Mouse (Mus musculus): ENCODE measurements around the gene P4ha3. TPM values are rescaled to one million over a fixed set of nuclear protein-coding genes. Genes with fewer than 3 reads are reported as not detected.

Gene P4ha3
- polyA plus RNA-seq, 1 experiment: 0.41 TPM

DNA sequence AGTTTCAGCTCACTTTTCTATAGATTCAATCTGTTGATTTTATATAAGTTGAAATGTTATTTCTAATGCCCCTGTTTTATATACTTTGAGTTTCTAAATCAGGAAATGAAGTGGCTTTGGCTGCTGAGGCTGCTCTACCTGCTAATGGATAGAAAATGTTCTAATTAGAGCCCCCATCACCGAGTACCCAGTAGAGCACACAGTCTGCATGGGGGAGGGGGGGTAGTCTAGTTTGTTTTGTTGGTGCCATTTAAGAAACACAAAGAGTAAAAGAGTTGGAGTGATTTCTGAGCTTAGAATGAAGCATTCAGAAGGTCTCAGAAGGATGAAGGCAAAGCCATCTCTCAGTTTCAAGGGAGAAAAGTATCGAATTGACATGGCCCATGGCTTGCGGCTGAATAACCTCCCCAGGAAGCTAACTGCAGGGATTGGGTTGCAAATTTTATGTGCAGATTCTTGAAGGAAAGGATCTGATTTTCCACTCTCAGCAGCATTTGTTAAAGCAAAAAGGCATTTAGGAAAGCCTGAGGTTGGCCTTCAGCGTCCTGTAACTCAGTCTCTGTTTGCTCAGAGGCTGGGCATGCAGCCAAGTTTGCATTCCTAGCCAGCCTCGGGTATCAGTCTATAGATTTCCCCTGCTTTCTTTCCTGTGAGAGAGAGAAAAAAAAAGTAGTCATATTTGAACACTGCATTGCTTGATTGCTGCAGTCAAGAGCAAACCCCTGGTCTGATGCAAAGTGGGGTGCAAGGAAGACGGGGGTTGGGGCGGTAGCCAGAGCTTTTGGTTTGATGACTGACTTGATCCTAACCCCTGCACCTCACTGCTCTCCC lies 2.6 kb downstream of the P4ha3 start:
- H3K4me3 ChIP-seq (ENCODE audit: low read depth, low read length): no peak overlapping the region
- H3K4me1 ChIP-seq (ENCODE audit: control insufficient read depth, insufficient read depth, insufficient read length, low read length): no peaks in the 10 kb centered on the region; the same call in none of the 2 replicates

GRCm38 (mm10) chr7:100288622-100289021 lies 3.3 kb downstream of the P4ha3 start:
- WGBS: 32% methylated on average over 11 of the region's 11 CpGs
- no peak overlapping the region for H3K4me3 ChIP-seq (ENCODE audit: low read depth, low read length)
- H3K4me1 ChIP-seq (ENCODE audit: control insufficient read depth, insufficient read depth, insufficient read length, low read length): no peaks in the 10 kb centered on the region; the same call in none of the 2 replicates
- no peaks in the 10 kb centered on the region for H3K36me3 ChIP-seq (ENCODE audit: control insufficient read depth, insufficient read depth, low read length)
- peaks cover 17% of the 10 kb centered on the region for H3K27me3 ChIP-seq (ENCODE audit: control insufficient read depth, insufficient read depth, low read length)
- TF ChIP-seq CTCF (IDR thresholded peaks at IDR 0.05; ENCODE audit: extremely low read depth, insufficient read length, insufficient replicate concordance, low read depth, low read length): no peak
- no peak overlapping the region for H3K27ac ChIP-seq (ENCODE audit: insufficient read depth, low read depth, low read length)

More for the DNA sequence above, 2.6 kb downstream of the P4ha3 start:
- TF ChIP-seq CTCF (IDR thresholded peaks at IDR 0.05; ENCODE audit: extremely low read depth, insufficient read length, insufficient replicate concordance, low read depth, low read length): no peak
- no peak for TF ChIP-seq POLR2A (IDR thresholded peaks at IDR 0.05; ENCODE audit: low read depth, low read length)
- Histone ChIP-seq H3K27ac (ENCODE audit: insufficient read depth, low read depth, low read length) (no peak overlapping the region), H3K36me3 (ENCODE audit: control insufficient read depth, insufficient read depth, low read length) (no peaks in the 10 kb centered on the region), H3K27me3 (ENCODE audit: control insufficient read depth, insufficient read depth, low read length) (peaks cover 17% of the 10 kb centered on the region)
- WGBS: 20% methylated on average over 7 of the region's 7 CpGs

DNA sequence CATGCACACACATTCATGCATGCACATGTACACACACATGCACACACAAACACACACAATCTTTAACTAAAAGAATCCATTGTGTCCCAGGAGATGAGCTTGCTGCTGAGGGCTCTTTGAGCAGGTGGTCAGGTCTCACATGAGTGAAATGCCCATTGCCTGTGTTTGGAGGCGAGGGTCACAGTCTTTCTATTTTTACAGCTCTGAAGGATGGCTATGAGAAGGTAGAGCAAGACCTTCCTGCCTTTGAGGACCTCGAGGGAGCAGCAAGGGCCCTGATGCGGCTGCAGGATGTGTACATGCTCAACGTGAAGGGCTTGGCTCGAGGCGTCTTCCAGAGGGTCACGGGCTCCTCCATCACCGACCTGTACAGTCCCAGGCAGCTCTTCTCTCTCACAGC lies 8.2 kb downstream of the P4ha3 start:
- Histone ChIP-seq H3K27ac (ENCODE audit: insufficient read depth, low read depth, low read length) (no peak overlapping the region), H3K36me3 (ENCODE audit: control insufficient read depth, insufficient read depth, low read length) (no peaks in the 10 kb centered on the region), H3K27me3 (ENCODE audit: control insufficient read depth, insufficient read depth, low read length) (no peaks in the 10 kb centered on the region), H3K4me3 (ENCODE audit: low read depth, low read length) (no peak overlapping the region), H3K4me1 (ENCODE audit: control insufficient read depth, insufficient read depth, insufficient read length, low read length) (no peaks in the 10 kb centered on the region)
- TF ChIP-seq POLR2A (IDR thresholded peaks at IDR 0.05; ENCODE audit: low read depth, low read length): no peak
- TF ChIP-seq CTCF (IDR thresholded peaks at IDR 0.05; ENCODE audit: extremely low read depth, insufficient read length, insufficient replicate concordance, low read depth, low read length): no peak
- WGBS: 82% methylated on average over 8 of the region's 8 CpGs

- 93% methylated on average over 2 of the region's 2 CpGs for WGBS
- H3K4me1 ChIP-seq (ENCODE audit: control insufficient read depth, insufficient read depth, insufficient read length, low read length): no peaks in the 10 kb centered on the region
- no peak overlapping the region for H3K4me3 ChIP-seq (ENCODE audit: low read depth, low read length)
- TF ChIP-seq CTCF (IDR thresholded peaks at IDR 0.05; ENCODE audit: extremely low read depth, insufficient read length, insufficient replicate concordance, low read depth, low read length) (no peak), POLR2A (IDR thresholded peaks at IDR 0.05; ENCODE audit: low read depth, low read length) (no peak)
- H3K27me3 ChIP-seq (ENCODE audit: control insufficient read depth, insufficient read depth, low read length): no peaks in the 10 kb centered on the region
- no peaks in the 10 kb centered on the region for H3K36me3 ChIP-seq (ENCODE audit: control insufficient read depth, insufficient read depth, low read length)
- H3K27ac ChIP-seq (ENCODE audit: insufficient read depth, low read depth, low read length): no peak overlapping the region
Measured at GRCm38 (mm10) chr7:100295745-100296144, 10.4 kb downstream of the P4ha3 start.

DNA sequence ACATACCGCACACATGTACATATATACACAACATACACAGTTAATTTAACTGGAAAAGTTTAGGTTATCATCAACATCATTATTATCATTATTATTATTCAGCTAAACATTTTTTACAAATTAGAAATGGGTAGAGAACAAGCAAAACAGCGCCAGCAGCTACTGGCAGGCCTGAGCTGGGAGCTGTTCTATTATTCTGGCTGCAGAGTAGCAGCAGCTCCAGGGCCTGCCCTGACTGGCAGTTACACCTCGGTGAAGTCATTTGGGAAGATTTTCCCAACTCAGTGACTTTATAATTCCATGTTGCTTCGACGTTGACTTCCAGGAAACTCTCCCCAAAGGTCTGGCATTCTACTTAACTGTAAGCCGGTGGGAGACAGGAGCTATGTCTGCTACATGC lies 11.4 kb downstream of the P4ha3 start:
- Histone ChIP-seq H3K27me3 (ENCODE audit: control insufficient read depth, insufficient read depth, low read length) (no peaks in the 10 kb centered on the region), H3K4me3 (ENCODE audit: low read depth, low read length) (no peak overlapping the region), H3K4me1 (ENCODE audit: control insufficient read depth, insufficient read depth, insufficient read length, low read length) (no peaks in the 10 kb centered on the region), H3K27ac (ENCODE audit: insufficient read depth, low read depth, low read length) (no peak overlapping the region), H3K36me3 (ENCODE audit: control insufficient read depth, insufficient read depth, low read length) (no peaks in the 10 kb centered on the region)
- TF ChIP-seq POLR2A (IDR thresholded peaks at IDR 0.05; ENCODE audit: low read depth, low read length) (no peak), CTCF (IDR thresholded peaks at IDR 0.05; ENCODE audit: extremely low read depth, insufficient read length, insufficient replicate concordance, low read depth, low read length) (no peak)
- 84% methylated on average over 6 of the region's 6 CpGs for WGBS

DNA sequence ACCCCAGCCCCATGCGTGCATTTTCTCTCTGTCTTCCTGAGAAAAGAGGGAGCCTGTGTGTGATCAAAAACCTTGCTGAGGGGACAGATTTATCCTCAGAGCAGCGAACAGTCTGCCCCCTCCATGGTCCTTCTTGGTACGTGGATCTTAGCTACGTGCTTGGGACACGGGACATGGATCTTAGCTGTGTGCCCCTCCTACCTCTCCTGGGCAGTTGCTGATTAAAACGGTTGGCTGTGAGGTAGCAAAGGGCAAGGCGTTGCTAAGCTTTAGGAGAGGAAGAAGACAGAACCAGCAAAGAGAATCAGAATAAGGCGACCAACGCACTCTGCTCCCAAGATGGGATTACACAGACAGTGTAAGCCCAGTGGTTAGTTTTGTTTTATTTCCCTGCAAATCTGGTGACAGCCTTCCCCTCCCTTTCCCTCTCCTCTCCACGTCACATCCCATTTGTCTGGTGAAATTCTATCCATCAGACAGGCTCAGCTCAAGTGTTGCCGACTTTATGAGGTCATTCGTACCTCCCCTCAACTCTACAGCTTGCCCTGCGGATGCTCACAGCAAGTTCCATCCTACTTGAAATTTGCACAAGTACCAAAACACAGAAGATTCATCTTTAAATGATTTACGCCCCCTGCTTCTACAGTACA lies 13.7 kb downstream of the P4ha3 start:
- Histone ChIP-seq H3K27ac (ENCODE audit: insufficient read depth, low read depth, low read length) (no peak overlapping the region), H3K4me1 (ENCODE audit: control insufficient read depth, insufficient read depth, insufficient read length, low read length) (no peaks in the 10 kb centered on the region), H3K27me3 (ENCODE audit: control insufficient read depth, insufficient read depth, low read length) (no peaks in the 10 kb centered on the region; the same call in 1 of the 2 replicates), H3K4me3 (ENCODE audit: low read depth, low read length) (no peak overlapping the region), H3K36me3 (ENCODE audit: control insufficient read depth, insufficient read depth, low read length) (no peaks in the 10 kb centered on the region)
- WGBS: 69% methylated on average over 14 of the region's 14 CpGs
- TF ChIP-seq POLR2A (IDR thresholded peaks at IDR 0.05; ENCODE audit: low read depth, low read length): no peak
- no peak for TF ChIP-seq CTCF (IDR thresholded peaks at IDR 0.05; ENCODE audit: extremely low read depth, insufficient read length, insufficient replicate concordance, low read depth, low read length)

GRCm38 (mm10) chr7:100301390-100301789 lies 16.1 kb downstream of the P4ha3 start:
- WGBS: 56% methylated on average over 3 of the region's 3 CpGs
- Histone ChIP-seq H3K4me3 (ENCODE audit: low read depth, low read length) (no peak overlapping the region), H3K4me1 (ENCODE audit: control insufficient read depth, insufficient read depth, insufficient read length, low read length) (no peaks in the 10 kb centered on the region), H3K36me3 (ENCODE audit: control insufficient read depth, insufficient read depth, low read length) (no peaks in the 10 kb centered on the region), H3K27me3 (ENCODE audit: control insufficient read depth, insufficient read depth, low read length) (no peaks in the 10 kb centered on the region; the same call in 1 of the 2 replicates), H3K27ac (ENCODE audit: insufficient read depth, low read depth, low read length) (no peak overlapping the region)
- no peak for TF ChIP-seq CTCF (IDR thresholded peaks at IDR 0.05; ENCODE audit: extremely low read depth, insufficient read length, insufficient replicate concordance, low read depth, low read length)
- no peak for TF ChIP-seq POLR2A (IDR thresholded peaks at IDR 0.05; ENCODE audit: low read depth, low read length)

Data from small intestine, adult 2 months (tissue).